Mouse (Mus musculus) cerebellum, adult 2 months (tissue): ENCODE data around the gene Ptbp1.

Experiments
- CTCF ChIP-seq: fragments of 200-500 bp; IDR thresholded peaks from 2 replicates; pipeline ENCODE4 v1.5.1; 2011; ENCODE audit warnings: low read depth, mild to moderate bottlenecking, control low read depth, low read length, moderate library complexity, borderline replicate concordance; ENCODE audit not compliant: insufficient read depth
- POLR2A ChIP-seq: fragments of 200-500 bp; IDR thresholded peaks from 2 replicates; pipeline ENCODE4 v1.6.1; 2011; ENCODE audit warnings: low read length, control low read depth, borderline replicate concordance; ENCODE audit not compliant: insufficient read depth

DNA sequence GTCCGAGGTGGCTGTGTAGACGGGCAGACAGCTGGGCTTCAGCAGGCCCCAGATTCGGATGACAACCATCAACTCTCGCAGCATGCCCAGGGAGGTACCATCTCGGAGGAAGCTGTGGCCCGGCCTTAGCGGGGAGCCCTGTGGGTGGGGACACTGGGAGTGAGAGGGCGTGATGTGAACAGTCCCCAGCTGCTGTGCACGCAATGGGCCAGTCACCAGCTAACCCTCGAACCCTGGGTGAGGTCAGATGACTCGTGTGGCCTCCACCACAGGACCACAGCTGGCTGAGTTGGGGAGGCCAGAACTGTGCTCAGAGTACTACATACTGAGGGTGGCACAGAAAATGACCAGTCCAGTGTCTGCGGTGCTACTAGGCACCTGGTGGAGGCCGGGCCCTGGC is 42.6 kb downstream of the Ptbp1 start:
- TF ChIP-seq CTCF (no peak), POLR2A (no peak)
